Mouse (Mus musculus): ENCODE results near the gene Rtf1. TPM values are rescaled to one million over a fixed set of nuclear protein-coding genes. Genes with fewer than 3 reads are reported as not detected.

Rtf1 gene
- polyA plus RNA-seq, 1 experiment, result 17.3 TPM

DNA sequence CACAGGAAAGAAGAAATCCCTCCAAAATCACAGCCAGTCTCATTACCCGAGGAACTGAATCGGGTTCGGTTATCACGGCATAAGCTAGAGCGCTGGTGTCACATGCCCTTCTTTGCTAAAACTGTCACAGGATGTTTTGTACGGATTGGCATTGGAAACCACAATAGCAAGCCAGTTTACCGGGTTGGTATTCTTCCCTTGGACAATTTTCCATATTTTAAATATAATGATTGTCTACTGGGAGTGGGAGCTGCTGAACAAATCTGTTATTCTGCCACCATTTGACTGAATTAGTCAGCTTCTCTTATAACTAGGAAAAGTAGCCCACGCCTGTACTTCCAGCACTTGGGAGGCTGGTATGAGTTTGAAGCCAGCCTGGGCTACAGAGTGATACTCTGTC lies 46.2 kb downstream of the Rtf1 start:
- Histone ChIP-seq H3K27me3 (ENCODE audit: control insufficient read depth, insufficient read depth, low read length) (no peaks in the 10 kb centered on the region), H3K4me1 (replicated peaks; ENCODE audit: control insufficient read depth, insufficient read depth, low read length) (no peaks in the 10 kb centered on the region), H3K27ac (ENCODE audit: control insufficient read depth, insufficient read depth, low read length) (no peak overlapping the region), H3K36me3 (ENCODE audit: control insufficient read depth, insufficient read depth, low read length) (peaks cover 62% of the 10 kb centered on the region), H3K4me3 (ENCODE audit: control insufficient read depth, insufficient read depth, low read length) (no peak overlapping the region)
- TF ChIP-seq POLR2A (IDR thresholded peaks at IDR 0.05; ENCODE audit: control insufficient read depth, extremely low read depth, insufficient read depth, low read length, poor library complexity) (no peak), CTCF (IDR thresholded peaks at IDR 0.05; ENCODE audit: borderline replicate concordance, control insufficient read depth, extremely low read depth, insufficient read depth, low read length, poor library complexity) (no peak)
- 97% methylated on average over 8 of the region's 8 CpGs for WGBS
- no peak for DNase-seq

DNA sequence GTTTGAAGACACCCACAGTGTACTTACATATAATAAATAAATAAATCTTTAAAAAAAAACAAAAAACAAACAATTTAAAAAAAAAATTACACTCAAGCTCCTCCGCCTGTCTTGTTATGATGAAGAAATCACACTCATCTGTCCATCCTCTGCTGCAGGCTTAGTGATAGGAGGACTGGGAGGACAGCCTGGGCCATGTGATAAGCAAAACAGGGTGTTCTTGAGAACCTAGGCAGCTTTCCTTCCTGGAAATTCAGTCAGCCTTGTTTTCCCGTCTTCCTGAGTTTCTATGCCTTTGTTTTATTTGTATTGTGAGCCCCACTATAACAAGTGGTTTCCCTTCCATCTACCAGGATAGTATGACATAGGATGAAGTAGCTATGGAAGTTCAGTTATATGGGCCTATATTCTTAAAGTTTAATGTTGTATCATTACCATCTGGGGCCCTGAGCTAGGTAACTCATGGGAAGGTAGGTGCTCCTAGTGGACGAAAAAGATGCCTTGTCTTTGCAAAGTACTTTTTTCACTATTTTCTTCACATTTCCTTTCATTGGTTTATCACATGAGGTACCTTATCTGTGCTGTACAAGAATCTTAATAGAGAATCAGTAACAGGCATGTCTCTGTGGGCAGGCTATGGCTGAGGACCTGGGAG lies 53.0 kb downstream of the Rtf1 start:
- H3K4me1 ChIP-seq (replicated peaks; ENCODE audit: control insufficient read depth, insufficient read depth, low read length), result no peaks in the 10 kb centered on the region
- H3K27ac ChIP-seq (ENCODE audit: control insufficient read depth, insufficient read depth, low read length), result no peak overlapping the region
- peaks cover 89% of the 10 kb centered on the region for H3K36me3 ChIP-seq (ENCODE audit: control insufficient read depth, insufficient read depth, low read length)
- TF ChIP-seq POLR2A (IDR thresholded peaks at IDR 0.05; ENCODE audit: control insufficient read depth, extremely low read depth, insufficient read depth, low read length, poor library complexity), result no peak
- TF ChIP-seq CTCF (IDR thresholded peaks at IDR 0.05; ENCODE audit: borderline replicate concordance, control insufficient read depth, extremely low read depth, insufficient read depth, low read length, poor library complexity), result no peak
- 99% methylated on average over 3 of the region's 3 CpGs for WGBS
- DNase-seq, result no peak
- H3K27me3 ChIP-seq (ENCODE audit: control insufficient read depth, insufficient read depth, low read length), result no peaks in the 10 kb centered on the region
- H3K4me3 ChIP-seq (ENCODE audit: control insufficient read depth, insufficient read depth, low read length), result no peak overlapping the region

DNA sequence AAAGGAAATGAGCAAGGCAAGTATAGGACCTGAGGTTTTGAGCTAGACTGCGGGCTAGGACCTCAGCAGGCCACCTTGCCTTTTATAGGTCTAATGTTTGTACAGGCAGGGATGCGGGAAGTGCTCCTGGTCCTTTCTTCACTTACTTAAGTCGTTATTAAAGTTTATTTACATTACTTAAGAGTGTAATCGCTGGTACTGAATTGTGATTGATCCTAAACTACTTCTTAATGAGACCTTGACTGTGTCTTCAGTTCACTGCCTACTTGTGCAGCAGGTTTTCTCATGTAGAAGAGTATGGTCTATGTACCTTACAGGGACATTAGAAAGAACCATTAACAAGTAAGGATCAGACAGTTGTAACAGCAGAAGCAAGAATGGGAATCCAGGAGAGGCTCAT lies 55.9 kb downstream of the Rtf1 start:
- H3K4me1 ChIP-seq (replicated peaks; ENCODE audit: control insufficient read depth, insufficient read depth, low read length), result no peaks in the 10 kb centered on the region
- no peak overlapping the region for H3K27ac ChIP-seq (ENCODE audit: control insufficient read depth, insufficient read depth, low read length)
- no peak for TF ChIP-seq CTCF (IDR thresholded peaks at IDR 0.05; ENCODE audit: borderline replicate concordance, control insufficient read depth, extremely low read depth, insufficient read depth, low read length, poor library complexity)
- no peak for TF ChIP-seq POLR2A (IDR thresholded peaks at IDR 0.05; ENCODE audit: control insufficient read depth, extremely low read depth, insufficient read depth, low read length, poor library complexity)
- no peaks in the 10 kb centered on the region for H3K27me3 ChIP-seq (ENCODE audit: control insufficient read depth, insufficient read depth, low read length)
- peaks cover 76% of the 10 kb centered on the region for H3K36me3 ChIP-seq (ENCODE audit: control insufficient read depth, insufficient read depth, low read length)
- DNase-seq, result no peak
- H3K4me3 ChIP-seq (ENCODE audit: control insufficient read depth, insufficient read depth, low read length), result no peak overlapping the region
- 95% methylated on average over 4 of the region's 4 CpGs for WGBS

DNA sequence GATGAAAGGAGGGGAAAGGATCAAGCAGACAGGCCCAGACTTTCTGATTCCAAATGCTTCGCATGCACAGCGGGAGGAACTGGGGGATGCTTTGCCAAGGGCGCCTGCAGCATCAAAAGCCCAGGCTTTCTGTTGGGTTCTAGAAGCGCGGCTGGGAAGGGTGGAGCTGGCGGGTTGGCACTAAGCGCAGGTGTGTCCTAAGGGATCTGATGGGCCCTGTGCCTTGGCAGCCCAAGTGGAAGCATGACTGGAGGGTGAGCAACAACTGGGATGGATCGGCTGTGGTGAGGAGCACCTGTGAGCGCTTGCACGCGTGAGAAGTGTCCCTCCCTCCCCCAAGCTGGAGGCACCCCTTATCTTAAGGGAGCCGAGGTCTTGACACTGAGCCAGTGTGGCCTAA lies 62.3 kb downstream of the Rtf1 start:
- WGBS, result 69% methylated on average over 12 of the region's 12 CpGs
- no peaks in the 10 kb centered on the region for H3K27me3 ChIP-seq (ENCODE audit: control insufficient read depth, insufficient read depth, low read length)
- DNase-seq, result no peak
- peaks cover 18% of the 10 kb centered on the region for H3K36me3 ChIP-seq (ENCODE audit: control insufficient read depth, insufficient read depth, low read length)
- peaks cover 11% of the 10 kb centered on the region for H3K4me1 ChIP-seq (replicated peaks; ENCODE audit: control insufficient read depth, insufficient read depth, low read length)
- TF ChIP-seq CTCF (IDR thresholded peaks at IDR 0.05; ENCODE audit: borderline replicate concordance, control insufficient read depth, extremely low read depth, insufficient read depth, low read length, poor library complexity), result no peak
- no peak for TF ChIP-seq POLR2A (IDR thresholded peaks at IDR 0.05; ENCODE audit: control insufficient read depth, extremely low read depth, insufficient read depth, low read length, poor library complexity)
- no peak overlapping the region for H3K4me3 ChIP-seq (ENCODE audit: control insufficient read depth, insufficient read depth, low read length)
- no peak overlapping the region for H3K27ac ChIP-seq (ENCODE audit: control insufficient read depth, insufficient read depth, low read length)

DNA sequence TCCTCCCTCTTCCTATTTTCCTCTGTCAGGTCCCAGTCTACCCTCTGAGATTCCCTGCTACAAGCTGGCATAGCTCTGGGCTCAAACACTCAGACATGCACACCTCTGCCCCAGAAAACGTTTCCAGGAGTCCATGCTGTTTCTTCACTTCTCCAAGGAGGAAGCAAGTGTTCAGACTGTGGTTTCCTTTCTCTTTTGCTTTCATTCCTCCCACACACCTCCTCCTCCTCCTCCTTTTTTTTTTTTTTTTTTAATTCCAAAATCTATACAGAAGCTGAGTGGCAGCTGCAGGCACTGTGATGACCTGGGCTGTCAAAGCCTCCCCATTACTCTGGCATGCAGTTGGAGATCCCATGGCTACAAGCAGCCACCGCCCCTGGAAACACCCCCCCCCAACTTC lies 65.7 kb downstream of the Rtf1 start:
- H3K36me3 ChIP-seq (ENCODE audit: control insufficient read depth, insufficient read depth, low read length), result no peaks in the 10 kb centered on the region
- WGBS, result 0% methylated on average over 2 of the region's 2 CpGs
- H3K4me3 ChIP-seq (ENCODE audit: control insufficient read depth, insufficient read depth, low read length), result no peak overlapping the region
- TF ChIP-seq CTCF (IDR thresholded peaks at IDR 0.05; ENCODE audit: borderline replicate concordance, control insufficient read depth, extremely low read depth, insufficient read depth, low read length, poor library complexity), result no peak
- no peak for TF ChIP-seq POLR2A (IDR thresholded peaks at IDR 0.05; ENCODE audit: control insufficient read depth, extremely low read depth, insufficient read depth, low read length, poor library complexity)
- no peak overlapping the region for H3K27ac ChIP-seq (ENCODE audit: control insufficient read depth, insufficient read depth, low read length)
- H3K4me1 ChIP-seq (replicated peaks; ENCODE audit: control insufficient read depth, insufficient read depth, low read length), result peaks cover 26% of the 10 kb centered on the region
- no peak for DNase-seq
- peaks cover 15% of the 10 kb centered on the region for H3K27me3 ChIP-seq (ENCODE audit: control insufficient read depth, insufficient read depth, low read length)

DNA sequence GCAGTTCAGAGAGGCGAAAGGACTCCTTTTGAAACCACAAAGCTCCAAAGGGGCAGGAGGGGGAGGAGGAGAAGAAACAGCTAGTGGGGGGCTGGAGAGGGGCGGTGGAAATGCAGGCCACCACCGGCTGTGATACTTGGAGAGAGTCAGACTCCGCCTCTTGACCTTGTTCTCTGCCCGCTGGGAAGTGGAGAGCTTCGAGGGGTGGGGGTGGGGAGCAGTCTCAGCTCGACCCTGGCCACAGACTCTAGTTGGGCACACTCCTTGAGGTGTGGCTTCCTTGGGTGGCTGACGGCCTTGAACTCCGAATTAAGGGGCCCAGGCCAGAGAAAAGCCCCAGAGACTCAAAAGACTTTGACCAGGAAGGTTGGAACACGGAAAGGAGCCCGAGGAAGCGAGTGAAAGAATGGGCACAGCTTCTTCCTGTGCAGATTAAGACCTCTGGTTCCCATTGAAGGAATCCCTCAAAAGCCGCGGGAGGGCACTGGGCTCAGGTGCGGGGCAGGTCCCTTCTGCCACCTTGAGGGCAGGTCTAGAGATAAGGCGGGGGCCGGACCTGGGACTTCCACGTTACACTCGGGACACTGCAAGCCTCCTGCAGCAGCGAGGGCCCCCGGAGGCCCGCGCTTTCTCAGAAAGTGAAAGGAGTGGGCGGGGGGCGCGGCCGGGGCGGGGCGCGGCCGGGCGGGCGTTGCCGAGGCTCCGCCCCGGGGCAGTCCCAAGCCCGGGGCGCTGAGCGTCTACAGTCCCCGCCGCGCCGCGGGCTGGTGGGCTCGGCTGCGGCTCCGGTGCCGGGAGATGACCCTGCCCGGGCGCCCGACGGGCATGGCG lies 66.9 kb downstream of the Rtf1 start, which contains the start of gene Itpka:
Gene Itpka (plus strand): TSS at position 757 of the 831 bp plus-strand sequence.
- peak within 1 kb of the TSS; percentile 89 for H3K4me3 ChIP-seq (ENCODE audit: control insufficient read depth, insufficient read depth, low read length)
- TF ChIP-seq POLR2A (IDR thresholded peaks at IDR 0.05; ENCODE audit: control insufficient read depth, extremely low read depth, insufficient read depth, low read length, poor library complexity) (peak; percentile 64), CTCF (IDR thresholded peaks at IDR 0.05; ENCODE audit: borderline replicate concordance, control insufficient read depth, extremely low read depth, insufficient read depth, low read length, poor library complexity) (no peak)
- H3K36me3 ChIP-seq (ENCODE audit: control insufficient read depth, insufficient read depth, low read length), result no peaks in the 10 kb centered on the region
- H3K4me1 ChIP-seq (replicated peaks; ENCODE audit: control insufficient read depth, insufficient read depth, low read length), result peaks cover 26% of the 10 kb centered on the region
- H3K27ac ChIP-seq (ENCODE audit: control insufficient read depth, insufficient read depth, low read length), result peak within 1 kb of the TSS; percentile 82
- under 1% methylated on average over 45 of the region's 53 CpGs for WGBS
- peak; percentile 70 for DNase-seq
- peaks cover 15% of the 10 kb centered on the region for H3K27me3 ChIP-seq (ENCODE audit: control insufficient read depth, insufficient read depth, low read length)
